Mouse (Mus musculus): Measurements from ENCODE around the gene P2rx6.

P2rx6 gene

GRCm38 (mm10) chr16:17563580-17563979 lies 1.9 kb downstream of the P2rx6 start:
- DNase-seq: no peak

GRCm38 (mm10) chr16:17564221-17564620 lies 2.5 kb downstream of the P2rx6 start:
- DNase-seq: no peak

DNA sequence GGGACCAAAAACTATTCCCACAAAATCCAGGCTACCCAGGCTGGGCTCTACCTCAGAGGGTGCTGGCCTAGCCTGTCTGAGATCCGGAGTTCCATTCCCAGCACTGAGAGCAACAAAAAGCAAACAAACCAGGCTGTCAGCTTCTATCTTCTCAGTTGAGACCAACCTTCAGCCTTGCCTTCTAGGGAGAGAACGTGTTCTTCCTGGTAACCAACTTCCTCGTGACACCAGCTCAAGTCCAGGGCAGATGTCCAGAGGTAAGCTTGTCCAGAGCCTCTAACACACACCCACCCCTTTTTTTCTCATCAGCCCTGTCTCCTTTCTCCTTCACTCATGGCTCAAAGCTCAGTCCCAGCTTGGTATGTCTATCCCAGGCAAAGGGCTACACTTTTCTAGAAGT lies 3.1 kb downstream of the P2rx6 start:
- no peak for DNase-seq

DNA sequence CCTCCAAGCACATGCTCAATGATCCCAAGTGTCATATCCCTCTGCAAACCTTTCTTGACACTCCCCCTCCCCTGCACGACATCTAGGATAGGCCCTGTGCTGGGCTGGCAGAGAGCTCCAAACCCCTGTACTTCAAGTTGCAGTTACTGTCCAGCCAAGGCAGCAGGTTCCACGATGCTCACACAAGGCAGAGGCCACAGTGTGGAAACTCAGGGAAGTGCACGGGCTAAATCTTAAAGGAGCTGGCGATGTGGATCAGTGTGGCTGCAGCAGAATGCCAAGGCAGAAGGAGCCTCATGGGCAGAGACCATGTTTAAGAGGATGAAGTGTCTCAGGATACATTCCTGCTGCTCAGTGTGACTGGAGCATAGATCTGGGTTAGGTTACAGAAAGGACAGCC lies 4.5 kb downstream of the P2rx6 start:
- DNase-seq: peak; percentile 26

DNA sequence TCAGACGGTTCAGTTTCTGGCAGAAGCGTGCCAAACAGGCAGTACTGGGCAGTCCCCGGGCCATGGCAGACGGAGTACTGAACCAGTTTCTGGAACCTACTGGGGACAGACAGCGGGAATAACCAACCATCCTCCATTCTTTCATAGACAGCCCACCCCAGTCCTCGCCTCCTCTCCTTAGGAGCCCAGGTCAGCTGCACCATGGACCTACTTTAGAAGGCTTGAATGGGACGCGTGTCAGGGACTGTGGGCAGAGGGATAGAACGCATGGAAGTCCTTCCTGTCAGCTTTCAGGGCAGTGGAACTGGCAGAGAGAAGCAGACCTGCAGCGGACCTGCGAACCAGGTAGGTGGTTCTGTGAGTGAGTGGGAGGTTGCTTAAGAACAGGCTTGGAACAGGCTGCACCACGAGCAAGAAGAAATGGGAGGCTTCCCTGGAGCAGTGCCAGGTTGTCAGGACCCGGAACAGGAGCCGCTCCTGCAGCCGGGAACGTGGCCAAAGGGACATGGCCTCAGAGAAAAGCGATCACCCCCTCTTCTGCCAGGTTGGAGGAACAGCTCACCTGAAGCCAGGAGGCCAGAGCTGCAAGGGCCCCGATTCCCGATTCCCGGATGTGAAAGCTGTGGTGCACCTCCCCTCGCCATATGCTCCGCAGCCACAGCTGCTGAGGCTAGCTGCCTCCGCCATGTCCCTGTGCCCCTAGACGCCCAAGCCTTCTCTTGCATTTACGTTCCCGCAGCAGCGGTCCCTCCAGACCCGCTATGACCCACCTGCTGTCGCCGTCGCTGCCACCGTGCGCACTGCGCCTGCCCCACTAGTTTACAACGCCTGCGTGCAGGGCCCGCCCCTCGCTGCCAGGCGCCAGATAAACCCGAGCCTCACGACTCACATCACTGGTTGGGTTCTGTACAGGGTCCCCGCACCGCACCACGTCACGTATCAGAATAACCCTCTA lies 14.5 kb downstream of the P2rx6 start:
- peak; percentile 71 for DNase-seq

DNA sequence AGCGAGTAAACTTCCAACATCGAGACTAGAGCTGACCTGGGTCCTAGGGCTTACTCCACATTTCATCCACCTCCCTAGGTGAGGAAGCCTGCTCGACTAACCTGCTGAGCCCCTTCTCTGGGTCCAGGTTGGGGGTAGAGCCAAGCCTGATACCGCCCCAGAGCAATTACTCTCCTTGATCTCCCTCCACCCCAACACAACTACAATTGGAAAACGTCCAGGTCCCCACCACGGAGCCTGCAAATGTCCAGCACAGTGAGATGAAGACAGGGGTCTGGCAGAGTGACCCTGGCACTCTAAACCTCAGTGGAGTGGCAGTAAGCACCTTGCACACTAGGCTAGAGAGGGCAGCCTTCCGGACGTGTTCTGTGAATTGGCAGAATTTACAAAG lies 15.1 kb downstream of the P2rx6 start:
- no peak for DNase-seq

DNA sequence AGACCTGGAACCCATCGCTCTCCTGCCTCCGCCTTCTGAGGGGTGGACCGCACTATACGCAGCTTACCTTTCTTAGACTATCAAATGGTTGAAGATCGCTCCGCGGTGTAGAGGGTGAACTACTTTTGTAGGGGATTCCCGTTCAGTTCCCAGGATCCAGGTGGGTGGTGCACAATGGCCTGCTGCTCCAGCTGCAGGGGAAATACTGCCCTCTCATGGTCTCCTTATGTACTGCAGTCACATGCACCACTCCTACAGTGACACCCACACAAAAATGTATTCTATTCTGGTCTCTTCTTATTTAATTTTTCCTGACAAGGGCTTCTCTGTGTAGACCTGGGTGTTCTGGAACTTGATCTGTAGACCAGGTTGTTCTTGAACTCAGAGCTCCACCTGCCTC lies 21.4 kb downstream of the P2rx6 start, which contains the start of gene Slc7a4:
Gene Slc7a4 (minus strand): TSS at position 151 of the 400 bp plus-strand sequence.
- peak; percentile 60 for DNase-seq

GRCm38 (mm10) chr16:17584555-17584954 lies 22.9 kb downstream of the P2rx6 start:
- DNase-seq: no peak

GRCm38 (mm10) chr16:17590731-17591130 lies 29.0 kb downstream of the P2rx6 start:
- DNase-seq: no peak

DNA sequence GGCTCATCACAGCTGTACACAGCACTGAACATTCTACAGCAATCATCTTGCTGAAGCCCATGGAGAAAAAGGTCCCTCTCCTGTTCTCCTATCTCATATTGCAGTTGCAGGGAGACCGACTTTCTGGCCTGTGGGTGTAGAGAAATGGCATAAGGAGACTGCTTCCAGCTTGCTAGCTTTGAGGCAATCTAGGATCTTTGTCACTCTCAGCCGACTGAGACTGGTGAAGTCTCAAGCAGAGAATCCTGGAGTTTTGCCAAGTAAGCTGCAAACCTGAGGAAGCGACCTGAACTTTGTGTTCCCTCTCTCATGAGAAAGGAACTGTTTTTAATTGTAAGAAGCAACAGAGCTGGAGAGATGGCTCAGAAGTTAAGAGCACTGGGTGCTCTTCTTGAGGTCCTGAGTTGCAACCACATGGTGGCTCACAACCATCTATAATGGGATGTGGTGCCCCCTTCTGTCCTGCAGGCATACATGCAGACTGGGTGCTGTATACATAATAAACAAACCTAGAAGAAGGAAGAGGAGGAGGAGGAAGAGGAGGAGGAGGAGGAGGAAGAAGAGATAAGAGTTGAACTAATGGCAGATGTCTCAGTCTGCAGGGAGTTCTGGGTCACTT lies 39.4 kb downstream of the P2rx6 start:
- peak; percentile 10 for DNase-seq

GRCm38 (mm10) chr16:17604941-17605340 lies 43.3 kb downstream of the P2rx6 start:
- DNase-seq: no peak

DNA sequence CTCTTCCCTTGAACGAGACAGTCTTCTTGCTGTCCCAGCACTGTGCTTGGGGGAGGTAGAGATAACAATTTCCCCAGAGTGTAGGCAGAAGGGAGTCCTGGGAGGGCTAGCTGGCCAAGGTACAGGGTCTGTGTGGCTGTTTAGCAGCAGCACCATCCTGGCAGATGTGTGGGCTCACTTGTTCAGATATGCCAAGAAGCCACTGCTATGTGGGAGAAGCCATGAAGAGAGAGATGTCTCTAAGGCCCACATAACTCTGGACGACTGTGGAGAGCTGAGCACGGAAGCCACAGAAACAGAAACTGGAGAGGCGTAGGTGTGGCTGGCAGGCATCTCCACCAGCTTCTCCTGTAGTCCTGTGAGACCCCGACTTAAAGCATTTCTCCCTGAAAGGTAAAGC lies 44.0 kb downstream of the P2rx6 start:
- DNase-seq: no peak

- DNase-seq: no peak
Observed at GRCm38 (mm10) chr16:17611383-17611782, 49.7 kb downstream of the P2rx6 start.

DNA sequence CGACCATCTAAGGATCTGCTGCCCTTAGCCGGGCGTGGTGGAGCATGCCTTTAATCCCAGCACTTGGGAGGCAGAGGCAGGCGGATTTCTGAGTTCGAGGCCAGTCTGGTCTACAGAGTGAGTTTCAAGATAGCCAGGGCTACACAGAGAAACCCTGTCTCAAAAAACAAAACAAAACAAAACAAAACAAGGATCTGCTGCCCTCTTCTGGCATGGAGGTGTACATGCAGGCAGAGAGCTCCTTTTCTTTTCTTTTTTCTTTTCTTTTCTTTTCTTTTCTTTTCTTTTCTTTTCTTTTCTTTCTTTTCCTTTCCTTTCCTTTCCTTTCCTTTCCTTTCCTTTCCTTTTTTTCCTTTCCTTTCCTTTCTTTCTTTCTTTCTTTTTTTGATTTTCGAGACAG lies 53.1 kb downstream of the P2rx6 start:
- DNase-seq: peak; percentile 37

GRCm38 (mm10) chr16:17616212-17616611 lies 54.5 kb downstream of the P2rx6 start:
- no peak for DNase-seq

DNA sequence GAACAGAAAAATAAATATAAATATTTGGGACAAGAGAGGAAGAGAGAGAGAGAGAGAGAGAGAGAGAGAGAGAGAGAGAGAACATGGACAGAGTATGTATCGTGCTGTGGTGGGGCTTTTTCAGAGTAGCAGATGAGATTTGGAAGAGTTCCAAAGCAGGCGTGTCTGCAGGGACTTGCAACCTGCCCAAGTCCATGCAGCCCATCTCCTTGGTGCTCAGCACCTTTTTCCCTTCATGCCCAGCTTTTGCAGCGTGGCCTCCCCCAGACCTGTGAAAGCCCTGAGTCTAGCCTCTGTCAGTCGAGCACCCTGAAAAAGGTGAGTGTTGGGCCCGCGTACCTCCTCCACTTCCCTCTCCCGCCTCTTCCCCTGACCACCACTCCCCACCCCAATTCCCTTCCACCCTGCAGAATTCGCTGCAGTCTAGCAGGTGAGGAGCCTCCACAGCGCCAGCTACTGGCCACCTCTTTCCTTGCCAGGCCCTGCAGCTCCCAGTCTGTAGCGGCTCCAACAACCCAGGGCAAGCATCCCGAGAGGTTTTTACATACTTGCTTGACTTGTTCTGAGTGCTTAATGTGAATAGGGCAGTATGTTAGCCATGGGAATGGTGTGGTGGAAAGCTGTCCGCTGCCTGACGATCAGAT lies 56.4 kb downstream of the P2rx6 start:
- peak; percentile 72 for DNase-seq

DNA sequence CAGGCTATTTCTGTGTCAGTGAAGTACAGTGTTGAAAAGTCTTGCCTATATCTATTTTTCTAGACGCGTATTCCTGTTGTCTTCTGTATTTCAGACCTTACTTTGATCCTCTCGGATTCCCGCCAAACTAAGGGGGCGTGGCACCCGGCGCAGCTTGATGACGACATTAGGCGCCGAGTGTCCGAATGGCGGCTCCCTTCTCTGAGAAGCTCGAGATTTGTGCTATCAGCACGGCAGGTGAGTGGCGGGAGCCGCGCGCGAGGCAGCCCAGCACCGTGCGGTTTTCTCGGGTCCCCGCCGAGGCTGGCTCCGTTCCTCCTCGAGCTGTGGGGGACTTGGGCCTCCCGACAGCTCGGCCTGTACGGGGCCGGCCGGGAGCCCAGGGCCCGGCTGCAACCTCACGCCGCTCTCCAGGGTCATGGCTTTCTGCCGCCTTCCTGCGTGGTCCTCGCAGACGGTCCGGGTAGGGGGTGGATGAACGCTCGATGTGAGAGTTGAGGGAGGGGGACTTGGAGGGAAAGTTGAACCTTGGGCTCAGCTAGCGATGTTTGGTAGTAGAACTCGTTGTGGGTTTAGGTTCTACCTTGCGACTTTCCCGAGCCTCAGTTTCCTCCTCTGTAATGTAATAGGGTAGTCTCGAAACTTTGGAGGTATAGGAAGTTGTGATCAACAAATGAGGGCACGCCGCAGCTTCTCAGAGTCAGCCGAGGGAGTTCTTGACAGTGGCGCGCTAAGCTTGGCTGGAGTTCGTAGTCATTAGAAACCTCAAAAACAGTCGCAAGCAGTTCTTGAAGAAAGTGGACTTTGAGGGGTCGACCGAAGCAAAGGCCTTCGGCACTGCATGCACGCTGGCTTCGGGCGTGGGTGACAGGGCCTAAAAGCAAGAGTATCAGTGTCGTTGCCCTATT lies 57.8 kb downstream of the P2rx6 start, which contains the start of gene Smpd4:
Gene Smpd4 (plus strand): TSS at position 157 of the 908 bp plus-strand sequence.
- peak; percentile 93 for DNase-seq

DNA sequence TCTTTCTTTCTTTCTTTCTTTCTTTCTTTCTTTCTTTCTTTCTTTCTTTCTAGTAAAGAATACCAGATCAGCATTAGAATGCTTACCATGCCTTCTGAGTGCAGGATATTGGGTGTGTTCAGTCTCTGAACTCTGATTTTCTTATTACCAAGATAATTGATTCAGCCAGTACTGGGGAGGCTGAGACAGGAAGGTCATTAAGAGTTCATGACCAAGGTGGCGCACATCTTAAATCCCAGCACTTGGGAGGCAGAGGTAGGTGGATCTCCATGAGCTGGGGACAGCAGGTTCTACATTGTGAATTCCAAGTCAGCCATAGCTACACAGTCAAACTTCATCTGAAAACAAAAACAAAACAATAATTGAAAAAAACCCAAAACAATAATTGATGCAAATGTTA lies 60.3 kb downstream of the P2rx6 start:
- no peak for DNase-seq

DNA sequence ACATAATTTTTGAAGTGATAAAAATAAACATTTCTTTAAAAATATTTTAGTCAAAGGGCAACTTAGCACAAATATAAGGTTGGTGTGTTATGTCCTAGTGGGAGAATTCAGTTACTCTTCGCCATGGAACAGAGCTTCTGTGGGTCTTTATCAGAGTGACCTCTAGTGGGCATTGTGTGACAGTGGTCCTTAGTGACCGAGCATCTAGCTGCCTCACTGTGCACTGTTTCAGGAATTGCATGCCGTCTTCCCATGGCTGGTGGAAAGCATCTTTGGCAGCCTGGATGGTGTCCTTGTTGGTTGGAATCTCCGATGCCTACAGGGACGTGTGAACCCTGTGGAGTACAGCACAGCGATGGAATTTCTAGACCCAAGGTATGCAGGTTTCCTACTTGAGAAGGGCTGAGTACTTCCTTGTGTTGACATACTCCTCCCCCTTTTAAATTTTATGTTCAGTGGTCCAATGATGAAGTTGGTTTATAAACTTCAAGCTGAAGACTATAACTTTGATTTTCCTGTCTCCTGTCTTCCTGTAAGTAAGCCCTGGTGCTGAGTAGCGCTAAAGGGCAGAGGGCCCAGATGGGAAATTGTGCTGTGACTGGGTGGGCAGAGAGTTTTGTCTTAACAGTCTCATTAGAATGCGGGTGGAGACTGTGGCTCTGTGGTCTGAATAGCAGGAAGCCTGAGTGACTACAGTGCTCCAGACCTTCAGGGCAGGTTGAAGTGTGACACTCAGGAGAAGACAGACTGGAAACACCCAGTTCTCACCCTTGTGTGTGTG lies 64.0 kb downstream of the P2rx6 start:
- DNase-seq: peak; percentile 68

GRCm38 (mm10) chr16:17626269-17626555 lies 64.5 kb downstream of the P2rx6 start:
- DNase-seq: no peak
